Mouse (Mus musculus): ENCODE results near the gene Svop.

DNA sequence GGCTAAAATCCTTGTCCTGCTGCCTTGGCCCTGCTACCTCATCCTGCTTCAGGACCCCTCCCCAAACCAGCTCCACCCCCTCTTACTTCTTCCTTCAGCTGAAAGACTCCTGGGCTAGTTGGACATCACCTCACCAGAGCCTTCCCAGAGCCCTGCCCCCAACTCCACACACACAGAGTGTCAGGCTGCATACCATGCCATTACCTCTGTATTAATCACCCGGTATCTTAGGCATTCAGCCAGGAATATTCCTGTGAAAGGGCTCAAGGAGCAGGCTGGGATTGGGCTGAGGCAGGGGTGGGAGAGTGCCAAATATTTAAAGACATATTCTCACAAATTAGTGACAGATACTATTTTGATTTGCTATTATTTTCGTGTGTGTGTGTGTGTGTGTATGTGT is 94.9 kb downstream of the Svop start:
- TF ChIP-seq POLR2A (IDR thresholded peaks at IDR 0.05; ENCODE audit: borderline replicate concordance, extremely low read depth, low read depth, low read length) = no peak
- no peak for TF ChIP-seq CTCF (IDR thresholded peaks at IDR 0.05; ENCODE audit: insufficient read depth, low read length)

Measured in lung, adult 2 months (tissue).